Mouse (Mus musculus): ENCODE measurements at regions not wholly inside any gene's neighbourhood (a gene's known extent, or its start where the extent isn't known, plus 50 kb on each side); places are given as distances from the start of the nearest gene placed in this dataset.

GRCm38 (mm10) chr9:89532435-89532834 is 90.5 kb downstream of the Minar1 start:
- H3K36me3 ChIP-seq: no peaks in the 10 kb centered on the region
- ATAC-seq (replicated peaks; ENCODE audit: low FRiP score): no peak
- H3K9ac ChIP-seq: no peak overlapping the region
- H3K4me2 ChIP-seq: no peak overlapping the region
- no peak overlapping the region for H3K27ac ChIP-seq
- no peaks in the 10 kb centered on the region for H3K27me3 ChIP-seq
- 21% methylated on average over 2 of the region's 2 CpGs for WGBS
- H3K4me3 ChIP-seq (replicated peaks): no peak overlapping the region
- no peaks in the 10 kb centered on the region for H3K4me1 ChIP-seq
- no peaks in the 10 kb centered on the region for H3K9me3 ChIP-seq (replicated peaks)

GRCm38 (mm10) chr9:89524137-89524536 is 98.8 kb downstream of the Minar1 start:
- ATAC-seq (replicated peaks; ENCODE audit: low FRiP score): no peak
- 83% methylated on average over 1 of the region's 1 CpGs for WGBS
- Histone ChIP-seq H3K36me3 (no peaks in the 10 kb centered on the region), H3K27me3 (no peaks in the 10 kb centered on the region), H3K4me1 (no peaks in the 10 kb centered on the region), H3K4me2 (no peak overlapping the region), H3K9ac (no peak overlapping the region), H3K27ac (no peak overlapping the region), H3K9me3 (replicated peaks) (no peaks in the 10 kb centered on the region), H3K4me3 (replicated peaks) (no peak overlapping the region)

- H3K4me1 ChIP-seq: no peaks in the 10 kb centered on the region
- ATAC-seq (replicated peaks; ENCODE audit: low FRiP score): no peak
- no peaks in the 10 kb centered on the region for H3K9me3 ChIP-seq (replicated peaks)
- H3K27me3 ChIP-seq: no peaks in the 10 kb centered on the region
- no peak overlapping the region for H3K9ac ChIP-seq
- no peaks in the 10 kb centered on the region for H3K36me3 ChIP-seq
- H3K27ac ChIP-seq: no peak overlapping the region
- 58% methylated on average over 3 of the region's 3 CpGs for WGBS
- H3K4me3 ChIP-seq (replicated peaks): no peak overlapping the region
- H3K4me2 ChIP-seq: no peak overlapping the region
Measured at GRCm38 (mm10) chr9:89523705-89524104, 99.2 kb downstream of the Minar1 start.

GRCm38 (mm10) chr9:89508407-89509101 is 114.4 kb downstream of the Minar1 start:
- Histone ChIP-seq H3K9me3 (replicated peaks) (no peaks in the 10 kb centered on the region), H3K36me3 (no peaks in the 10 kb centered on the region), H3K4me1 (no peaks in the 10 kb centered on the region), H3K27me3 (no peaks in the 10 kb centered on the region), H3K27ac (no peak overlapping the region), H3K4me2 (no peak overlapping the region), H3K4me3 (replicated peaks) (no peak overlapping the region), H3K9ac (no peak overlapping the region)
- 82% methylated on average over 6 of the region's 6 CpGs for WGBS
- ATAC-seq (replicated peaks; ENCODE audit: low FRiP score): 0 out of 2 replicates have a peak, but pooled peaks have one; percentile 29

GRCm38 (mm10) chr9:89502083-89502482 is 120.8 kb downstream of the Minar1 start:
- no peak for ATAC-seq (replicated peaks; ENCODE audit: low FRiP score)
- H3K27ac ChIP-seq: no peak overlapping the region
- peaks cover 3% of the 10 kb centered on the region for H3K4me1 ChIP-seq
- H3K4me2 ChIP-seq: no peak overlapping the region
- WGBS: 95% methylated on average over 2 of the region's 2 CpGs
- H3K4me3 ChIP-seq (replicated peaks): no peak overlapping the region
- H3K27me3 ChIP-seq: no peaks in the 10 kb centered on the region
- H3K9me3 ChIP-seq (replicated peaks): no peaks in the 10 kb centered on the region
- H3K9ac ChIP-seq: no peak overlapping the region
- H3K36me3 ChIP-seq: no peaks in the 10 kb centered on the region

- Histone ChIP-seq H3K27ac (peak overlapping the region; percentile 14), H3K27me3 (no peaks in the 10 kb centered on the region), H3K4me3 (replicated peaks) (peak overlapping the region; percentile 13), H3K36me3 (no peaks in the 10 kb centered on the region), H3K4me1 (peaks cover 13% of the 10 kb centered on the region), H3K9ac (no peak overlapping the region), H3K9me3 (replicated peaks) (no peaks in the 10 kb centered on the region), H3K4me2 (peak overlapping the region; percentile 49)
- 7% methylated on average over 7 of the region's 7 CpGs for WGBS
- peak; percentile 76 for ATAC-seq (replicated peaks; ENCODE audit: low FRiP score)
Measured at GRCm38 (mm10) chr9:89497399-89497749, 125.6 kb downstream of the Minar1 start.

GRCm38 (mm10) chr9:89496729-89497398 is 126.1 kb downstream of the Minar1 start:
- peak; percentile 88 for ATAC-seq (replicated peaks; ENCODE audit: low FRiP score)
- H3K27ac ChIP-seq: peak overlapping the region; percentile 14
- 13% methylated on average over 14 of the region's 14 CpGs for WGBS
- H3K9me3 ChIP-seq (replicated peaks): no peaks in the 10 kb centered on the region
- peak overlapping the region; percentile 49 for H3K4me2 ChIP-seq
- H3K9ac ChIP-seq: no peak overlapping the region
- no peaks in the 10 kb centered on the region for H3K36me3 ChIP-seq
- peaks cover 13% of the 10 kb centered on the region for H3K4me1 ChIP-seq
- no peaks in the 10 kb centered on the region for H3K27me3 ChIP-seq
- peak overlapping the region; percentile 13 for H3K4me3 ChIP-seq (replicated peaks)

GRCm38 (mm10) chr9:89487601-89488000 is 135.3 kb downstream of the Minar1 start:
- WGBS: 86% methylated on average over 4 of the region's 4 CpGs
- no peak for ATAC-seq (replicated peaks; ENCODE audit: low FRiP score)

GRCm38 (mm10) chr9:89479406-89479805 is 143.5 kb downstream of the Minar1 start:
- Histone ChIP-seq H3K9me3 (replicated peaks) (no peaks in the 10 kb centered on the region), H3K4me3 (replicated peaks) (no peak overlapping the region), H3K9ac (no peak overlapping the region), H3K27ac (no peak overlapping the region), H3K4me1 (no peaks in the 10 kb centered on the region), H3K27me3 (no peaks in the 10 kb centered on the region), H3K36me3 (no peaks in the 10 kb centered on the region), H3K4me2 (no peak overlapping the region)
- no peak for ATAC-seq (replicated peaks; ENCODE audit: low FRiP score)
- 75% methylated on average over 3 of the region's 3 CpGs for WGBS

More at GRCm38 (mm10) chr9:89487601-89488000, 135.3 kb downstream of the Minar1 start:
- H3K9me3 ChIP-seq (replicated peaks): no peaks in the 10 kb centered on the region
- H3K27ac ChIP-seq: no peak overlapping the region
- H3K27me3 ChIP-seq: no peaks in the 10 kb centered on the region
- no peak overlapping the region for H3K4me3 ChIP-seq (replicated peaks)
- H3K4me2 ChIP-seq: no peak overlapping the region
- no peaks in the 10 kb centered on the region for H3K36me3 ChIP-seq
- H3K4me1 ChIP-seq: no peaks in the 10 kb centered on the region
- H3K9ac ChIP-seq: no peak overlapping the region

- no peaks in the 10 kb centered on the region for H3K27me3 ChIP-seq
- WGBS: 32% methylated on average over 5 of the region's 5 CpGs
- no peak overlapping the region for H3K4me3 ChIP-seq (replicated peaks)
- no peak for ATAC-seq (replicated peaks; ENCODE audit: low FRiP score)
- no peaks in the 10 kb centered on the region for H3K4me1 ChIP-seq
- no peak overlapping the region for H3K27ac ChIP-seq
- H3K36me3 ChIP-seq: no peaks in the 10 kb centered on the region
- H3K9me3 ChIP-seq (replicated peaks): no peaks in the 10 kb centered on the region
- no peak overlapping the region for H3K4me2 ChIP-seq
- H3K9ac ChIP-seq: no peak overlapping the region
Measured at GRCm38 (mm10) chr9:89461190-89461589, 161.7 kb downstream of the Minar1 start.

GRCm38 (mm10) chr9:89456666-89457065 is 166.3 kb downstream of the Minar1 start:
- WGBS: 71% methylated on average over 3 of the region's 3 CpGs

GRCm38 (mm10) chr9:89449656-89450055 is 173.3 kb downstream of the Minar1 start:
- Histone ChIP-seq H3K4me1 (no peaks in the 10 kb centered on the region), H3K9me3 (replicated peaks) (no peaks in the 10 kb centered on the region), H3K4me3 (replicated peaks) (no peak overlapping the region), H3K4me2 (no peak overlapping the region), H3K9ac (no peak overlapping the region), H3K27me3 (no peaks in the 10 kb centered on the region), H3K27ac (no peak overlapping the region), H3K36me3 (no peaks in the 10 kb centered on the region)
- WGBS: 45% methylated on average over 6 of the region's 6 CpGs
- ATAC-seq (replicated peaks; ENCODE audit: low FRiP score): peak; percentile 76

More at GRCm38 (mm10) chr9:89456666-89457065, 166.3 kb downstream of the Minar1 start:
- Histone ChIP-seq H3K27ac (no peak overlapping the region), H3K9ac (no peak overlapping the region), H3K9me3 (replicated peaks) (no peaks in the 10 kb centered on the region), H3K4me2 (no peak overlapping the region), H3K4me1 (no peaks in the 10 kb centered on the region), H3K4me3 (replicated peaks) (no peak overlapping the region), H3K27me3 (no peaks in the 10 kb centered on the region), H3K36me3 (no peaks in the 10 kb centered on the region)
- ATAC-seq (replicated peaks; ENCODE audit: low FRiP score): no peak
